Mouse (Mus musculus) liver, adult 2 months (tissue): ENCODE measurements at regions not wholly inside any gene's neighbourhood (a gene's known extent, or its start where the extent isn't known, plus 50 kb on each side); places are given as distances from the start of the nearest gene placed in this dataset.

Source experiments
- CTCF ChIP-seq: fragments of 200-500 bp; IDR thresholded peaks from 2 replicates; pipeline ENCODE4 v1.5.1; 2011; ENCODE audit warnings: low read depth, low read length, control low read depth
- POLR2A ChIP-seq: fragments of 200-500 bp; IDR thresholded peaks from 2 replicates; pipeline ENCODE4 v1.6.1; 2011; ENCODE audit warnings: low read length, control low read depth; ENCODE audit not compliant: insufficient read depth; ENCODE audit errors: extremely low read depth

GRCm38 (mm10) chr13:107134125-107134524 is 112.2 kb upstream of the Kif2a start:
- TF ChIP-seq CTCF (no peak), POLR2A (no peak)
